Mouse (Mus musculus): ENCODE measurements around the gene Rcc1.

Gene Rcc1

DNA sequence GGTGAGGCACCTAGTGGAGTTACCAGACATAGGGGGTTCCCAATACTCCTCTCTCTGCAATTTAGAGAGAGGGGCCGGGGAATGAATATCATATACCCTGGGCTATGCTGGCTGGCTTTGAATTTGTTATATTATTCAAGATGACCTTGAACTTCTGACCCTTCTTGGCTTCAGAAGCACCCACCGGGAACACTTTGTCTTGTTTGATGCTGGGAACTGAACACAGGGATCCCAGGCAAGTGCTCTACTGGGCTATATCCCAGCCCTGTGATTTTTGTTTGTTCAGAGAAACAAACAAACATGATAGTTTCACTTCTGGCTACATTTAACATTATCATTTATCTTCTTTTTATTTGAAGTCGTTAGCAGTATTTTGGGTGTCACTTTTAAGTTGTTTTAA, 2.0 kb upstream of the Rcc1 start:
- DNase-seq (ENCODE audit: low spot score): no peak

DNA sequence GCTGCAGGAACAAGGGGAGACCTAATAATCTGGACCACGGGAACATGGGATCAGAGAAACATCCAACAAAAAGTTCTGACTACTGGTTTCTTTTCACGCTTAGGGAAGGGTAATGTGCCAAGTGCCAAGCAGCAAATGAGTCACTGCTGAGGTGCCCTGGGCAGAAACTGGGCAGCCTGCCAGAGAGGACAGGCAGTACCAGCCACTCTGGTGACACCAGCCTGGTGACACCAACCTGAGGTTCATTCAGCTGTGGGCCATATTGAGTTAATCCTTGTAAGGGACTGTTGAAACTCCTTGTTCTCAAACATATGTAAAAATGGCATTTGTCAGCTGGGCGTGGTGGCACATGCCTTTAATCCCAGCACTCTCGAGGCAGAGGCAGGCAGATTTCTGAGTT, 1.2 kb upstream of the Rcc1 start:
- DNase-seq (ENCODE audit: low spot score): no peak

DNA sequence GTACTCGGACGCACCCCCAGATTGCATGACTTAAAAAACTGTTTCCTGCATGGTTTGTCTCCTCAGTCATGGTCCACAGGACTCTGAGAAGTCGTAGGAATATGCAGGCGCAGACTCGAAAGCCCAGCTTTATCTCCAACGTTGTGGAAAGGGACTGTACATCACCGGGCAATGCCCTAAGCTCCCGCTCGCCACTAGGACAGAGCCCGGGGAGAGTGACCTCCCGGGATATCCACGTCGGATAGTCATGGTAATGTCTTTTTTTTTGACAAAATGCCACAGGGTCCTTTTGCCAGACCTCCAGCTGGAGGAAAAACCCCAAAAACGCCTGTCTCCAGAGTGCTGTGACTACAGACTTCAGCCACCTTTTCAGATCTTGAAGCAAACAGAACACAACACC, 666 bp downstream of the Rcc1 start:
- no peak for DNase-seq (ENCODE audit: low spot score)

DNA sequence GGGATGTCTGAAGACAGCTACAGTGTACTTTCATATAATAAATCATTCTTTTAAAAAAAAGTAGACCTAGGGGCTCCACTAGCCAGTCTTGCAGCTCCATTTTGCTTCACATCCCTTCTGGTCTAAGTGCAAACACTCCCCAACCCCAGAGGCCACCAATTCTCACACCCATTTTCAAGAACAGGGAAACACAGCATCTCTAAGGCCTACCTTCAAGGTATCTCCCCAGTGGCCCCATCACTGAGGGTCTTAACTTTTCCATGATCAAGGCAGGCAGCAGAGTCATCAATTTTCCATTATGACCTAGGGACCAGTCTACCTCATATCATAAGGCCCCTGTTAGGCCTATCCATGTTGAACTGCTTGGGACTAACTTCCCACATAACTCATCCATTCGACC, 2.0 kb downstream of the Rcc1 start:
- DNase-seq (ENCODE audit: low spot score): no peak

DNA sequence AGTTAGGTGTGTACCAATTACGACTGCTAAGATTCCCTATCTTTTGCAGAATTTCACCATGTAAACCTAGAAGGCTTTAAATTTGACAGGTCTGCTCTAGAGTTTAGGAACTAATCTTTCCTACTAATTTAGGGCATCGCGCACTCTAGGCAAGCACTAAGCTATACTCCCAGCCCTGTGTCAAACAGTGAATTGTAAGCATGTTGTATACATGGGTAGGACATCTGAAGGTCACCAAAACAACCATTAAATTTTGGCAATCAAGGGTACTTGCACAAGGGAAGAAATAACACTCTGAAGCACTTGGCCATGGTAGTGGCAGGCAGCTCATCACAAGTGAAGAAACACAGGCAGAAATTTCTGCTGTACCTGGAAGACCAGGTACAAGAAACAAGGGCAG, 2.6 kb downstream of the Rcc1 start:
- DNase-seq (ENCODE audit: low spot score): no peak

DNA sequence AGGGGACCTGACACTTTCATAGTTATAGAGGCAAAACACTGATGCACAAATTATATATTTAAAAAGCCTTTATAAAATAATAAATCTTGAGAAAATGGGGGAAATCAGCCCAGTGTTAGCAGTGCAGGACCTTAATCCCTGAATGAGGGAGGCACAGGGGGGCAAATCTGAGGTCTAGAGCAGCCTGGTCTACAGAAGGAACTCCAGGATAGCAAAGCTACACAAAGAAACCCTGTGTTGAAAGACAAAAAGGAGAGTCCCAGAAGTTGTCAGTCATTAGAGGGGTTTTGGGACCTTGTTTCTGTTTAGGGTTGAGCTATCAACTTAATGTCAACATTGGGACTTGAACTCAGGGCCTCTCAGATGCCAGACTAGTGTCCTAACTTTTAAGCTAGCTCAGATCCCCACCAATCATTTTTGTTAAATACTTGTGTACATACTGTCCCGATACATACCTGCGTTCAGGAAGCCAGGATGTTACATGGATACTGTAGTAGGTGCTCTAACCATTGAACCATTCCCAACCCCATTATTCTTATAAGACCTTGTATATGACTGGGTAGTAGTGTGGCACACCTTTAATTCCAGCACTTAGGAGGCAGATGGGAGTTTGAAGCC, 3.2 kb downstream of the Rcc1 start:
- no peak for DNase-seq (ENCODE audit: low spot score)

DNA sequence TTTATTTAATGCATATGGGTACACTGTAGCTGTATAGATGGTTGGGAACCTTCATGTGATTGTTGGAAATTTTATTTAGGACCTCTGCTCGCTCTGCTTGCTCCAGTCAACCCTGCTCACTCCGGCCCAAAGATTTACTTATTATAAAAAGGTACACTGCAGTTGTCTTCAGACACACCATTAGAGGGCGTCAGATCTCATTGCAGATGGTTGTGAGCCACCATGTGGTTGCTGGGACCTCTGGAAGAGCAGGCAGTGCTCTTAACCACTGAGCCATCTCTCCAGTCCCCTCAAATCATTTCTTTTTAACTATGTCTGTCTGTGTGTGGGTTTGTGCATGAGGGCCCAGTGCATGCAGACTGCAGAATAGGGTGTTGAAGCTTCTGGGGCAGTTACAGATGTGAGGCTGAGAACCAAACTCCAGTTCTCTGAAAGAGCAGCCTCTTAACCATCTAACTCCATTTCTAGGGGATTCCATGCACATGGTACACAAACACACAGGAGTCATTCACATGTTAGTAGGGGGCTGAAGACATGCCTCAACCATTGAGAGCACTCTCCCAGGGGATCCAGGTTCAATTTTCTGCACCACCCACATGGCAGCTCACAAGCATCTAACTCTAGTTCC, 3.8 kb downstream of the Rcc1 start:
- DNase-seq (ENCODE audit: low spot score): no peak

DNA sequence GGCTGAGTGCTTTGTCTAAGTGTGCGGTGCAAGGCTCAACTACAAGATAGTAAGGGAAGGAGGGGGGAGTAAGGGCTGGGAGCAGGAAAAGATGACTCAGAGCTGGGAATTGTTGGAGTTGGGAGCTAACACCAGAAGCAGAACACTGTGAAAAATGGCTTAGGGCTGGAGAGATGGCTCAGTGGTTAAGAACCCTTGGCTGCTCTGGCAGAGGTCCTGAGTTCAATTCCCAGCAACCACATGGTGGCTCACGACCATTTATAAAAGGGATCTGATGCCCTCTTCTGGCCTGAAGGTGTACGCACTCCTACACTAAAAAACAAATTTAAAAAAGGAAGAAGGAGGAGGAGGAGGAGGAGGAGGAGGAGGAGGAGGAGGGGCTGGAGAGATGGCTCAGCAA, 6.7 kb downstream of the Rcc1 start:
- no peak for DNase-seq (ENCODE audit: low spot score)

DNA sequence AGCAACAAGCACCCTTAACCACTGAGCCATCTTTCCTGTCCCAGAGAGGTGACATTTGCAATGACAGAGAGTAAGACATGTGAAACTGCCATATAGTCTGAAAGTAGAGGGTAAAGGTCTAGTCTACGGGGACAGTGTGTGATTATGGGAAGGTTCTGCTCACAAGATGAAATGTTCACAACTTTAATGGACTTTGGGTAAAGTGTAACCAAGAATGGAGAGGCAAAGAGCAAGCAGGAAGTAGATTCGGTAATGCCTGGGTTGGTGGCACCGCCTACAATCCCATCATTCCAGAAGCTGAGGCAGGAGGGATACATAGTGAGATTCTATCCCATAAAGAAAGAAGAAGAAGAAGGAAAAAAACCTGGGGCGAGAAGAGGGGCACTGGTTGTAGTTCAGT, 7.1 kb downstream of the Rcc1 start:
- no peak for DNase-seq (ENCODE audit: low spot score)

DNA sequence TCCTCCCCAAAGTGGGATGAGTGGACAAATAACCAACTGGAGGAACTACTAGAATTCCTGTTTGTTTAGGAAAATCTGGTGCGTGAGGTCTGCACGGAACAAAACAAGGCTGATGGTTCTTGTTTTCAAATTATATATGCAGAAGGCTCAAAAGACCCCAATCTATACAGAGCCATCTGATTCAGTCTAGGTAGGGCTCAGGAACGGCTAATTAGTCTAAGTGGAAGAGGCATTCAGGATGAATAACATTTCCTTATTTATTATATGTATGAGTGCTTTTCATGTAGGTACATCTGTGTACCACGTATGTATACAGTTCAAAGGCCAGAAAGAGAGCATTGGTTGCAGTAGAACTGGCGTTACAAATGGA, 7.6 kb downstream of the Rcc1 start:
- no peak for DNase-seq (ENCODE audit: low spot score)

DNA sequence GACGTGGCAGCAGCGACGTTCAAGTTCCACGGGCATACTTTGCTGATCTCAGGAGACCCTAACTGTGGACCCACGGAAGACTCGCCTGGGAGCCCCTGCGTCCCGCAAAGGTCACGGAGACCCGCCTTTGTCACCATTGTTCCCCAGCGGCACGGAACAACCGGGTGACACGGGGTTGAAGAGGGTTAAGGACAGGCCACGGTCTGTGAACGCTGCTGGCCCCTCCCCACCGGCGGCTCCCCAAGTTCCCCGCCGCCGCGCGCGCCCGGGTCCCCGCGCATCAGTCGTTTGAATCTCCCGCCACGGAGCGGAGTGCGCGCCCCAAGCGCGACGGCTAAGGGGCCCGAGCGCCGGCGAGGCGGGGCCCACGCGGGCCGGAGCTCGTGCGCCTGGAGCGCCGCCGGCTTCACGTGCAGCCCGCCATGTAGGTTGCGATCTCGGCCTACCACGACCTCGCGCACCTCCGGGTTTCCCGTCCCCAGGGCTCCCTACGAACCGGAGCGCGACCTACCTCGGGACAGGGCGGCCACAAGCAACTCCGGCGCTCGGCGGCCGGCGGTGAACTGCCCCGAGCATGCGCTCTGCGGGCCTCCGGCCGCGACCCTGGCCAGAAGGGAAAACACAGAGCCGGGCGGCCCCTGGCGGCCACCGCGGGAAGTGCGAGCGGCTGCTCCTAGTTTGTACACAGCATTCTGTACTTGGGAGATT, 8.1 kb downstream of the Rcc1 start:
- peak; percentile 98 for DNase-seq (ENCODE audit: low spot score)

DNA sequence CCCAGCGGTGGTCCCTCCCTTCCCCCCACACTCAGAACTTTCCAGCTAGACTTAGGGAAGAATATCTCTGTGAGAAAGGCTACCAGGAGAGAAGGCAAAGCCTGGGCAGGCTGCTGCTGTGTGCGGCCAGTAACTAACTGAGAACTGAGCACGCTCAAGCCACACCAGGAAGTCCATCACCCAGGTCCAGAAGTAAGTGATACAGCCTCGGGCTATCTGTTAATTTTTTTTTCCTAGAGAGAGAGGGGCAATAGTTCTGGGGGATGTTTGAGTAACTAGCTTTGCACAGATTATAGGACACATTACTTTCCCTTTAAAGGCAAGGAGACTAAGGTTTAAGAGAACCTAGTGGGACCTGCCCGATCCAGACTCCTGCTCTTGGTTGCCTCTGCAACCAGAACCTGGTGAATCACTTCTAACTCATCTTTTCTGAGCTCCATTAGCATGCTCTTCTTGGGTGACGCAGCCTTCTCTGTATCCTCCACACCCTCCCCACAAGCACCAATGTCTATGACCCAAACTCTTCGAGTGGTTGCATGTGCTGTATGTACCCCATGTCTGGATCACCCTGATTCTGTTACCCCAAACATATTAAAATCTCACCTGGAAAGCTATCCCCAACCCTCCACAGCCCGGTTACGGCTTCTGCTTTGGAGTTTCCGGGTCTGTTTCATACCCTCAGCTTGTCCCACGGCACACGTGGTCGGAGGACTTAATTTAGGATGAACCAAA, 8.8 kb downstream of the Rcc1 start:
- no peak for DNase-seq (ENCODE audit: low spot score)

DNA sequence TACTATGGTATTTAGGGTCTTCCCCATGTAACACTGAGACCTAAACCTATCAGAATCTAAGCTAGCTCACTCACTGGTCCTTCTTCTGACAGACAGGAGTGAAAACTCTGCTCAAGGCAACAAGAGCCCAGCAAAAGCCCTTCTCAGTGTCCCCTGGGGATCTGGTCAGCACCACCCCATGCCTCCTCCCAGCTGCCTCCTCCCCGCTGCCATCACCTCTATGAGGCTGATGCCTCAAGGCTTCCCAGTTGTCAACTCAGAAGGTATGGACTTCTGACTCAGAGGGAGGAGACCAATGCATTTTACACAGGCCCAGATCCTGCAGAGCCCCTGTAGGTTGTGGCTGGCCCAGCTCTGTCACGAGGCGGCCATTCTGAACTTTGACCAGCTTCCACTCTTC, 12.0 kb downstream of the Rcc1 start:
- no peak for DNase-seq (ENCODE audit: low spot score)

DNA sequence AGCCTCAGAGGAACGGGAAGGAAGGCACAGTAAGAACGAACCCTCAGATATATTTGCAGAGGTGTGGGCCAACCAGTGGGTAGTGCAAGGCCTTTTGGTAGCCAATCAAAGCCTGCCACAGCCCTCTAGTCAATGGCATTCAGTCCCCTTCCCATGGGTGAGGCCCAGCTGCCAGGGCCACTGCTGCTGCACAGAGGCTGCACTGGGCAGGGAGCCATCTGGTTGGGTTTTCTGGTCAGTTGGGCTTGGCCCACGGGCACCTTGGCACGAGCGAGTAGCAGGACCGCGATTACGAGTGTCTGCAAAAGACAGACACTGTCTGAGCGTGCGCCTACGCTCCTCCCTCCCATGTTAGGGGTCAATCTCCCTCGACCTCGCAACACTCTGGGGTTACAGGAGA, 14.5 kb downstream of the Rcc1 start:
- no peak for DNase-seq (ENCODE audit: low spot score)

DNA sequence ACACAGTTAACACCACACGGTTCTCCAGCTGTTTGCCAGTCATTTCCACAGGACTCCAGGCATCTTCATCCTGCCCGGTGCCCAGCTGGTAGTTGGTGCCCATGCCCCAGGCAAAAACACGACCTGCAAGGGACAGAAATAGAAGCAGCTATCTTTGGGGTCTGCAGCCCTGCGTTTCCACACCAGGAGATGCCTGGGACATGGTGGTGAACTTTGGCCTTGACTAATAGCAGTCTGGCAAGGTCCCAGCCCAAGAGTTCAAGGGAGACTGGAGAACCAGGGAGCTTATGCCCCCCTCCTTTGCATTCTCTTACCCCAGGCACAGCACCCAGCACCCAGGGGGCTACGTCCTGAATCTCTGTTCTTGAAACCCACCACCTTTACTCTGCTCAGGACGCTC, 20.5 kb downstream of the Rcc1 start:
- no peak for DNase-seq (ENCODE audit: low spot score)

DNA sequence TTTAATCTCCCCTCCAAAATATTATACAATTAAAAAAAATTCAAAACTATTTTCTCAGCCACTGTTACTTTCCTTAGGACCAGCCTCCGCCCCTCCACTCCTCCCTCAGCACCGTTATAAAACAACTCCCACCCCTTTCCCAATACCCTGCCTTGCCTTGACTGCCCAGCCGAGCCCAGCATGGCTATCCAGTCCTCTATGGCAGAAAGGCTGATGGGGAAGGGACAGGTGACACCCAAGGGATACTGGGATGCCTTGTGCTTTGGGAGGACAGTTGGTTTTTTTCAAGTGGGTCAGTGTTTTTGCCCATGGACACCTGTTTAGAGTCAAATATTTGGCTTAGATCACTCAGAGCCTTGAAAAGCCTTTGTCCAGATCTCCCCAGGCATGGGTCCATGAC, 21.4 kb downstream of the Rcc1 start:
- DNase-seq (ENCODE audit: low spot score): no peak

DNA sequence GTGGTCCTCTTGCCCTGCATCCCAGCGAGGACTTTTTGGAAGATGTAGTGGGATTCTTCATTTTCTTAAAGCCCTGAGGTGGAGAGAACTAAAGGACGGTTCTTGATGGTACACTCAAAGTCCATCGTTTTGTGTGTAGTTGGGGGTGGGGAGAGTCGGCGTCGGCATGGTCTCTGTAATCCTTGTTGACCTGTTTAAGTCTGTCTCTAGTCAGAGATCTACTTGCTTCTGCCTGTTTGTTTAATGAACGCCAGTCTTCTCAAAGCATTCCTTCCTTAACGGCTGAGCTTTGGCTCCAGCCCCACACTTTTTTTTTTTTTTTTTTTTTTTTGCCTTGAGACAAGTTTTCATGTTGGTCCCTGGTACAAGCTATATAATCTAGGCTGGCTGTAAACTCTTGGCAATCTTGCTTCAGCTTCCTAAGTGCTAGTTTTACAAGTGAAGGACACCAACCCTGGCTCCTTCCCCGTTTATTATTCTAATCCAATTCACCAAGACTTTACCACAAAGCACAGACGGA, 23.5 kb downstream of the Rcc1 start:
- no peak for DNase-seq (ENCODE audit: low spot score)

DNA sequence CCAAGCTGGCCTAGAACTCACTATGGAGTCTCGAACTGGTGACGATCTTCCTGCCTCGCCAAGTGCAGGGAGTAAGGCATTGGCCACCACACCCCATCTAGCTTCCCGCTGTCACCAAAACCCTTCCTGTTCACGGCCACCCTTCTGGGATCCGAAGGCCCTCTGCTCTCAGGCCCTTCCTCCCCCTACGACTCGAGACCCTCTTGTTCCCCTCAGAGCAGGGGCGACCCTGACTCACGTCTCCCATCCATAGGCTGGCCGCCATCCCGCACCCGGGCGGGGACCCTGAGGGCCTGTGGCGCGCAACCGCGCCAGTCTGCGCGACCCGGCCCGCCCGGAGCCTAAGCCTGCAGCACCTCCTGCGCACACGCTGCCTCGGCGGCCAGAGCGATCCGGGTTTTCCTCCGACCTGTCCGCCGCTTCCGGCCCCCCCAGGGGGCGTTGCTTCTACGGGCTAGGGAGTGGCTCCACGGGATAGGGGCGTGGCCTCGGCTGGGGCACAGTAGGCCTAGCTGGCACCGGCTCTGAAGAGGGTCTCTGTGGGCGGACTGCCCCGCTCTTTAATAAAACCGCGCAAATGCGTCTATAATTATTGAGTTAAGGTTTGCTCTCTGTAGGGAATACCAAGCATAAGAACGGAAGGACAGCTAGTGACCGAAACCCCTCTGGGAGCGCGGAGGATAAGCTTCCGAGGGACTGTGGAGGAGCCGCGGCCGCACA, 24.1 kb downstream of the Rcc1 start, which contains the start of gene Trnau1ap:
Trnau1ap (minus strand) TSS at position 424 of the 720 bp plus-strand sequence.
- DNase-seq (ENCODE audit: low spot score): peak; percentile 76

DNA sequence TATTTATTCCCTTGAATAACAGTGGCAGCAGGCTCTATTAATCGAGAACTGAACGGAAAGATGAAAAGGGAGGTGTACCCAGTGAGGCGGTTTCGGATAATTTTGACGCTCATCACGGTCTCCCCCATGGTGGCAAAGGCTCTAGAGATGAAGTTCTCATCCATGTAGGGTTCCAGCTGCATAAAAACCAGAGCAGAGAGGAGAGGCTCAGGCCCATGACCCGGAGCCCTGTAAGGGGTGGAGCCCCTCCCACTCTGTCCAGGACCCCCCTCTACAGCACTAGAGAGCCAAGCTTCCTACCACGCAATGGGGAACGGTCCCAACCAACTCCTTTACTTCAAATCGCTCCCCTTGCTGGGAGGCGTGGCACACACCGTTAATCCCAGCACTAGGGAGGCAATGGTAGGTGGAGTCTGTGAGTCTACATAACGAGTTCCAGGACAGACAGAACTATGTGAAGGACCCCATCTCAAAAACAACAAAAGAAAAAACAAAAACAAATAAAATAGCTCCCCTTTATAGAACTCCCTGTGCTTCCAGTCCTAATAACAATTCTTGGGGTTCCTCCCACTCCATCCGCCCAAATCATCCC, 24.9 kb downstream of the Rcc1 start:
- no peak for DNase-seq (ENCODE audit: low spot score)

DNA sequence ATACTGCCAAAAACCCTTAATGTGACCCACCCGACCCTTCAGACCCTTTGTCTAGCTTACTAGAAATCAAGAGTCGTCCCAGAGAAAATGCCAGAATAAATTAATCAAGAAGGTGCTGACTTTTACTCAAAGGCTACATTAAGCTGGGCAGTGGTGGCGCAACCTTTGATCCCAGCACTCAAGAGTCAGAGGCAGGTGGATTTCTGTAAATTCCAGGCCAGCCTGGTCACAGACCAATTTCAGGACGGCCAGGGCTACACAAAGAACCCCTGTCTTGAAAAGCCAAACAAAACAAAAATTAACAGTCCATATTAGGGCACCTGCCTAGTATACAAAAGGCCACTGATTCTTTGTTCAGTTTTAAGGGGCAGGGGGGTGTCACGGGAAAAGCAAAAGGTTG, 26.9 kb downstream of the Rcc1 start:
- no peak for DNase-seq (ENCODE audit: low spot score)

DNA sequence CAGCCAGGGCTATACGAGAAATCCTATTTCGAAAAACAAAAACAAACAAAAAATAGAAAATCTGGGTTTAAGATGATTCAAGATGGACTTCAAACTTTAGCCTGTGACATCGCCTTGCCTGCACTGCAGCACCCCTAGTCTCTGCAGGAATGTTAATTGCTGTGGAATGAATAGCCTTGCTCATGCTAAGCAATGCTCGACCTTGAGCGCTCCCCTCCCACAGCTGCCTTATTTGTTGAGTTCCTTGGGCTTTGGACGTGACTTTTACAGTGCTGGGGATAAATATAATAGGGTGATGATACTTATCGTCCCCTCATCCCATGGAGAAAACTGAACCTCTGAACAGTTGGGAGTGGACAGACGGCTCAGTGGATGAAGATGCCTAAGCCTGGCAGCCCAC, 37.7 kb downstream of the Rcc1 start:
- DNase-seq (ENCODE audit: low spot score): no peak

DNA sequence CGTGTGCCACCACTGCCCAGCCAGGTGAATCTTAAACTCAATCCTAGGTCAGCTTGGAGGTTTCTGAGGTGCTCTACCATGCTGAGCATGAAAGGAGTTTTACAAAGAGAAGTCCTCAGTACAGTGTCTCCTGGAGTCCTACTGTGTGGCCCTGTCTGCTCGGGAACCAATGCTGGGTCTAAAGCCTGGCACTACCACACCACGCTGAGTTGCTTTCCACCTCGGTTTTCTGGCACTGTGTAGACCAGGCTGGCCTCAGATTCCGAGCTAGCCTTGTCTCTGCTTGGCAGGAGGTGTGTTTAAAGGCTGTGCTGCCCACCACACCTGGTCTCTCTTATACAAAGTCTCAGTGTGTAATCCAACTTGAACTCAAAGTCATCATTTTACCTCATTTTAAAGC, 40.8 kb downstream of the Rcc1 start:
- DNase-seq (ENCODE audit: low spot score): no peak
